Mouse (Mus musculus) layer of hippocampus, postnatal 14 days (tissue): ENCODE measurements around the gene Ece2. TPM values are rescaled to one million over a fixed set of nuclear protein-coding genes. Genes with fewer than 3 reads are reported as not detected.

ENCODE experiments used
- DNase-seq, 2 experiments: peaks; one replicate each; pipeline ENCODE4 v3.0.0; 2021 to 2022; ENCODE audit warnings: low spot score in 2 of 2, mixed read lengths in 1 of 2
- long read RNA-seq, 2 experiments: library from polyadenylated mRNA; stranded (forward); transcript quantifications; one replicate each; pipeline ENCODE4 v2.0.0; 2021
- total RNA-seq, 2 experiments: library from RNA; stranded (reverse); gene quantifications; 2 replicates each; pipeline ENCODE4 v1.2.3; 2021

Gene Ece2
- total RNA-seq, result 10 to 100 TPM; 27.2 to 30.8 TPM
- long read RNA-seq, experiment 1, transcript Ece2-201 (19 exons, 3,152 nt), result major isoform, 5 of 15 reads
- long read RNA-seq, experiment 1, partial matches to known transcripts, result 1 of 15 reads
- long read RNA-seq, experiment 1, other reads (novel, unspliced or antisense), result 8 of 15 reads
- long read RNA-seq, experiment 2, partial matches to known transcripts, result 3 of 11 reads
- long read RNA-seq, experiment 2, other reads (novel, unspliced or antisense), result 6 of 11 reads

- no peak for DNase-seq
Measured at GRCm38 (mm10) chr16:20629731-20630634, at the start of gene Ece2. Gene Ece2, plus strand, starts transcription at chr16:20629828.

GRCm38 (mm10) chr16:20589366-20589938, 40.2 kb upstream of the Ece2 start, which contains the start of gene Vwa5b2:
Gene Vwa5b2, plus strand, starts transcription at chr16:20589471.
- no peak for DNase-seq

- DNase-seq, result peak; percentile 36 to 46
Measured at GRCm38 (mm10) chr16:20589939-20590679, 39.5 kb upstream of the Ece2 start.

GRCm38 (mm10) chr16:20590680-20591038, 39.0 kb upstream of the Ece2 start:
- no peak for DNase-seq

- no peak for DNase-seq
Measured at GRCm38 (mm10) chr16:20591076-20591705, 38.4 kb upstream of the Ece2 start.

- DNase-seq, result no peak
Measured at GRCm38 (mm10) chr16:20595060-20595673, 34.5 kb upstream of the Ece2 start.

- no peak for DNase-seq
Measured at GRCm38 (mm10) chr16:20595737-20596136, 33.9 kb upstream of the Ece2 start.

- peak in 1 of 2 experiments; percentile 49 for DNase-seq
Measured at GRCm38 (mm10) chr16:20596687-20597441, 32.8 kb upstream of the Ece2 start.

- DNase-seq, result no peak
Measured at GRCm38 (mm10) chr16:20600511-20600910, 29.1 kb upstream of the Ece2 start.

- DNase-seq, result no peak
Measured at GRCm38 (mm10) chr16:20604705-20605104, 24.9 kb upstream of the Ece2 start.

GRCm38 (mm10) chr16:20610501-20611356, 18.9 kb upstream of the Ece2 start:
- peak; percentile 81 to 86 for DNase-seq

- DNase-seq, result peak; percentile 67 to 76
Measured at GRCm38 (mm10) chr16:20611357-20612227, 18.0 kb upstream of the Ece2 start, which contains the start of the genes Eef1akmt4, Gm49333 and Alg3. Gene Eef1akmt4, plus strand, starts transcription at chr16:20611593. Gene Gm49333, plus strand, starts transcription at chr16:20611610. Gene Alg3, minus strand, starts transcription at chr16:20611735.

- DNase-seq, result no peak
Measured at GRCm38 (mm10) chr16:20619541-20620398, 9.9 kb upstream of the Ece2 start.

- no peak for DNase-seq
Measured at GRCm38 (mm10) chr16:20620399-20620735, 9.3 kb upstream of the Ece2 start.

- peak; percentile 33 to 36 for DNase-seq
Measured at GRCm38 (mm10) chr16:20620751-20621190, 8.9 kb upstream of the Ece2 start.

- peak; percentile 42 to 44 for DNase-seq
Measured at GRCm38 (mm10) chr16:20621191-20621990, 8.2 kb upstream of the Ece2 start, which contains the start of gene Camk2n2. Gene Camk2n2, minus strand, starts transcription at chr16:20621287.
